Mouse (Mus musculus): ENCODE measurements around the gene Lgmn. TPM values are rescaled to one million over a fixed set of nuclear protein-coding genes. Genes with fewer than 3 reads are reported as not detected.

Lgmn gene
- 10 to 100 TPM; 12.3 to 17.3 TPM for total RNA-seq (2023)

GRCm38 (mm10) chr12:102439632-102440023 lies at the start of gene Lgmn:
Lgmn (minus strand) TSS chr12:102439813.

GRCm38 (mm10) chr12:102468894-102469764 lies 29.5 kb upstream of the Lgmn start, which contains the start of gene Golga5:
Golga5 (plus strand) TSS chr12:102469135.

Other genes starting within 250 kb of the Lgmn start
- 100 to 1,000 TPM; 377 to 383 TPM for gene Rin3, start 156.8 kb downstream of the Lgmn start, total RNA-seq (2023)
- 10 to 100 TPM; 27.8 to 31.9 TPM for gene Golga5, start 29.3 kb upstream of the Lgmn start, total RNA-seq (2023)
- gene Chga, start 115.2 kb upstream of the Lgmn start, total RNA-seq (2023): not detected